Comparison of ENCODE assay signal across 33 mouse cellular contexts in genomic region chr11:68884368-68884767, GRCm38 (mm10). TPM values are rescaled to one million over a fixed set of nuclear protein-coding genes. Genes with fewer than 3 reads are reported as not detected.
DNase-seq lines count a peak whose midpoint lies in the region; ATAC-seq and TF ChIP-seq lines count a peak whose summit lies in the region.
"Had no signal": no experiment of that assay in that cellular context is flagged by ENCODE, and none has a peak within 500 bp of the region (broad histone marks: within the 10 kb centered on the region; RNA-seq: fewer than 3 reads in every experiment).

No protein-coding gene starts in this region.

- ATAC-seq in liver, embryonic 16.5 days (ENCODE audit: low read depth): peak; percentile 99
- ATAC-seq: forebrain, embryonic 16.5 days; hindbrain, embryonic 16.5 days had no signal

- TF ChIP-seq POLR2A in MEL (IDR thresholded peaks at IDR 0.05; ENCODE audit: control insufficient read depth in 1 of 2, insufficient read depth in 1 of 2, low read depth in 1 of 2, low read length in 2 of 2, poor library complexity in 1 of 2): no peak

- no peaks in the 10 kb centered on the region for H3K9me3 ChIP-seq in MEL (replicated peaks; ENCODE audit: insufficient read depth, low read length)
- H3K9me3 ChIP-seq in liver, embryonic 16.5 days (replicated peaks; ENCODE audit: control insufficient read depth, low read length): no peaks in the 10 kb centered on the region
- H3K9me3 ChIP-seq: forebrain, embryonic 10.5 days; G1E; hindbrain, embryonic 10.5 days; limb, embryonic 12.5 days had no signal

- 0 out of 2 replicates have a peak overlapping the region, but pooled peaks have one; percentile 1 for H3K9ac ChIP-seq in MEL (ENCODE audit: control insufficient read depth, low read depth, low read length, poor library complexity, severe bottlenecking)
- H3K9ac ChIP-seq in liver, embryonic 16.5 days (ENCODE audit: low read depth, low read length): peak overlapping the region; percentile 26; the same call in 1 of the 2 replicates
- H3K9ac ChIP-seq: limb, embryonic 12.5 days had no signal

- H3K27ac ChIP-seq in MEL (ENCODE audit: control insufficient read depth, low read depth, low read length): no peak overlapping the region
- peak overlapping the region; percentile 65 for H3K27ac ChIP-seq in liver, embryonic 16.5 days (ENCODE audit: low read length)
- H3K27ac ChIP-seq: forebrain, embryonic 10.5 days; hindbrain, embryonic 10.5 days; limb, embryonic 12.5 days had no signal

- H3K36me3 ChIP-seq in MEL (ENCODE audit: control insufficient read depth in 1 of 2, insufficient read depth in 2 of 2, low read length in 2 of 2): peaks cover 0 to 9% of the 10 kb centered on the region in 2 experiments; a peak in 2 of 4 replicates
- H3K36me3 ChIP-seq in liver, embryonic 16.5 days (ENCODE audit: control insufficient read depth, insufficient read depth): no peaks in the 10 kb centered on the region
- H3K36me3 ChIP-seq: forebrain, embryonic 10.5 days; G1E; hindbrain, embryonic 10.5 days; limb, embryonic 12.5 days had no signal

- no peak for TF ChIP-seq CTCF in MEL (IDR thresholded peaks at IDR 0.05 in 2 of 3, conservative IDR thresholded peaks at IDR 0.05 in 1 of 3; ENCODE audit: control insufficient read depth in 1 of 3, insufficient read depth in 1 of 3, low read depth in 2 of 3, low read length in 3 of 3, poor library complexity in 1 of 3, severe bottlenecking in 1 of 3)

- TF ChIP-seq EP300 in MEL (IDR thresholded peaks at IDR 0.05; ENCODE audit: low read depth in 1 of 2, low read length in 2 of 2): no peak

- H3K79me2 ChIP-seq in MEL (ENCODE audit: control insufficient read depth, insufficient read depth, low read length, poor library complexity): no peaks in the 10 kb centered on the region

- H3K4me1 ChIP-seq in MEL (ENCODE audit: control insufficient read depth in 1 of 2, insufficient read depth in 2 of 2, low read length in 2 of 2): peaks cover 8 to 12% of the 10 kb centered on the region in 2 experiments
- H3K4me1 ChIP-seq in liver, embryonic 16.5 days (ENCODE audit: control insufficient read depth, low read depth, low read length): peaks cover 20% of the 10 kb centered on the region
- H3K4me1 ChIP-seq: forebrain, embryonic 10.5 days had no signal

- peak overlapping the region in 1 of 2 experiments; percentile 30; a peak in 1 of 4 replicates for H3K4me3 ChIP-seq in MEL (ENCODE audit: control insufficient read depth in 1 of 2, insufficient read depth in 1 of 2, low read depth in 2 of 2, low read length in 2 of 2)
- H3K4me3 ChIP-seq in liver, embryonic 16.5 days (ENCODE audit: low read depth, low read length): peak overlapping the region; percentile 17; the same call in 1 of the 2 replicates
- H3K4me3 ChIP-seq: forebrain, embryonic 10.5 days; hindbrain, embryonic 10.5 days; limb, embryonic 12.5 days had no signal

- WGBS in liver, embryonic 16.5 days (ENCODE audit: insufficient replicate concordance): 36% methylated on average over 5 of the region's 5 CpGs

- H3K27me3 ChIP-seq in MEL (ENCODE audit: control insufficient read depth in 1 of 2, insufficient read depth in 2 of 2, low read length in 2 of 2): no peaks in the 10 kb centered on the region
- H3K27me3 ChIP-seq in liver, embryonic 16.5 days (ENCODE audit: control insufficient read depth, insufficient read depth, low read depth, low read length): no peaks in the 10 kb centered on the region
- H3K27me3 ChIP-seq: CH12.LX had no signal

- peak overlapping the region; percentile 56 for H3K4me2 ChIP-seq in liver, embryonic 16.5 days (ENCODE audit: low read depth, low read length)
- H3K4me2 ChIP-seq: heart, embryonic 11.5 days; limb, embryonic 12.5 days had no signal

- no peak for TF ChIP-seq RAD21 in MEL (IDR thresholded peaks at IDR 0.05; ENCODE audit: low read depth, low read length)

- DNase-seq in MEL (ENCODE audit: low read depth, low spot score): peak; percentile 70
- DNase-seq in c-Kit-positive CD71-positive TER-119-negative erythroid progenitor cells, embryonic 14.5 days (ENCODE audit: low read depth): peak; percentile 55
- DNase-seq in liver: peak; percentile 85
- DNase-seq in thymus, postnatal 25 days: no peak
- no peak for DNase-seq in lung, postnatal 25 days (ENCODE audit: low spot score)
- DNase-seq in embryo, embryonic 10.5 days (ENCODE audit: low spot score): no peak
- DNase-seq: adrenal gland, adult 2 months; B cell, adult 2 months; cerebellum, adult 8-10 months; cerebellum, postnatal 36 days; gastrocnemius, postnatal 10 days; heart, postnatal 10 days; kidney, adult 18-20 months; kidney, postnatal 14 days; layer of hippocampus, postnatal 36 days; lung, adult 2 months; lung, postnatal 36 days; thymus, postnatal 36 days had no signal

TF ChIP-seq in MEL, 35 proteins besides CTCF, POLR2A, EP300 and RAD21:
- TF ChIP-seq USF1 (IDR thresholded peaks at IDR 0.05; ENCODE audit: low read depth, low read length): no peak
- no peak for TF ChIP-seq MYB (IDR thresholded peaks at IDR 0.05; ENCODE audit: low read depth, low read length)
- TF ChIP-seq MAX (IDR thresholded peaks at IDR 0.05; ENCODE audit: low read length): no peak
- TF ChIP-seq ZC3H11A (IDR thresholded peaks at IDR 0.05; ENCODE audit: low read depth, low read length): no peak
- no peak for TF ChIP-seq E2F4 (IDR thresholded peaks at IDR 0.05; ENCODE audit: borderline replicate concordance, low read depth, low read length)
- TF ChIP-seq TBP (IDR thresholded peaks at IDR 0.05; ENCODE audit: low read depth, low read length): peak; percentile 38; the same call in 1 of the 2 replicates
- no peak for TF ChIP-seq TAL1 (IDR thresholded peaks at IDR 0.05; ENCODE audit: low read length)
- no peak for TF ChIP-seq MYC (IDR thresholded peaks at IDR 0.05; ENCODE audit: low read depth, low read length)
- no peak for TF ChIP-seq ZMIZ1 (IDR thresholded peaks at IDR 0.05; ENCODE audit: low read depth, low read length)
- TF ChIP-seq USF2 (IDR thresholded peaks at IDR 0.05; ENCODE audit: borderline replicate concordance in 1 of 2, insufficient read depth in 1 of 2, low read depth in 1 of 2, low read length in 2 of 2): no peak
- TF ChIP-seq GATA1 (IDR thresholded peaks at IDR 0.05; ENCODE audit: low read depth, low read length): peak; percentile 60; the same call in 1 of the 2 replicates
- TF ChIP-seq MAFK (IDR thresholded peaks at IDR 0.05; ENCODE audit: borderline replicate concordance, low read depth, low read length): no peak
- TF ChIP-seq UBTF (IDR thresholded peaks at IDR 0.05; ENCODE audit: borderline replicate concordance, insufficient read depth, low read depth, low read length): no peak
- 0 out of 2 replicates have a peak, but pooled peaks have one; percentile 17 for TF ChIP-seq SIN3A (IDR thresholded peaks at IDR 0.05; ENCODE audit: low read length)
- TF ChIP-seq CHD2 (IDR thresholded peaks at IDR 0.05; ENCODE audit: low read length): no peak
- no peak for TF ChIP-seq KAT2A (conservative IDR thresholded peaks at IDR 0.05; ENCODE audit: low read depth, low read length)
- no peak for TF ChIP-seq MXI1 (IDR thresholded peaks at IDR 0.05; ENCODE audit: low read depth, low read length)
- TF ChIP-seq NRF1 (IDR thresholded peaks at IDR 0.05; ENCODE audit: insufficient read depth, low read depth, low read length, poor library complexity, severe bottlenecking): no peak
- no peak for TF ChIP-seq GABPA (IDR thresholded peaks at IDR 0.05; ENCODE audit: low read depth, low read length)
- TF ChIP-seq CHD1 (IDR thresholded peaks at IDR 0.05; ENCODE audit: low read depth, low read length): no peak
- no peak for TF ChIP-seq MEF2A (IDR thresholded peaks at IDR 0.05; ENCODE audit: extremely low read depth, insufficient replicate concordance, low read depth, low read length, poor library complexity, severe bottlenecking)
- no peak for TF ChIP-seq ELF1 (IDR thresholded peaks at IDR 0.05; ENCODE audit: low read depth, low read length)
- no peak for TF ChIP-seq BHLHE40 (IDR thresholded peaks at IDR 0.05; ENCODE audit: borderline replicate concordance, low read depth, low read length)
- TF ChIP-seq ZNF384 (IDR thresholded peaks at IDR 0.05; ENCODE audit: low read depth, low read length): no peak
- no peak for TF ChIP-seq ZKSCAN1 (IDR thresholded peaks at IDR 0.05; ENCODE audit: low read depth, low read length)

RNA-seq across cellular contexts. Expression of gene Rnf222, which starts 4.0 kb away (rescaled TPM):
- 0.23 TPM in 2 replicates for total RNA-seq in MEL (2012; rRNA removed)
- under 1 TPM in 1 of 2 experiments, not detected in 1; 0.28 TPM for polyA plus RNA-seq in MEL (2012; ENCODE audit: insufficient read depth in 1 of 2, insufficient read length in 2 of 2, low read depth in 1 of 2, low replicate concordance in 2 of 2, missing spikeins in 1 of 2)
- polyA plus RNA-seq in liver, embryonic 16.5 days (2015; fragmentation: Nextera tagmentation; extraction: Ambion mirVana): 0.04 and 0.14 TPM in 2 replicates
- total RNA-seq: CH12.LX; gastrocnemius, postnatal 10 days; granulocyte monocyte progenitor cell, adult 5-6 weeks; layer of hippocampus, adult 8-10 months; layer of hippocampus, postnatal 36 days; left cerebral cortex, postnatal 14 days; neutrophil, adult 5-6 weeks had no signal
- polyA plus RNA-seq: forebrain, embryonic 16.5 days; G1E; midbrain, postnatal 0 days had no signal

RNA-seq across cellular contexts. Expression of gene Ndel1, which starts 12.7 kb away (rescaled TPM):
- total RNA-seq in MEL (2012; rRNA removed): 59.6 and 70.7 TPM in 2 replicates
- polyA plus RNA-seq in MEL (2012; ENCODE audit: insufficient read depth in 1 of 2, insufficient read length in 2 of 2, low read depth in 1 of 2, low replicate concordance in 2 of 2, missing spikeins in 1 of 2): 10 to 100 TPM; 55.0 to 61.2 TPM
- 36.9 and 38.6 TPM in 2 replicates for polyA plus RNA-seq in liver, embryonic 16.5 days (2015; fragmentation: Nextera tagmentation; extraction: Ambion mirVana)

RNA-seq across cellular contexts. Expression of gene Rpl26, which starts 17.0 kb away (rescaled TPM):
- 5,179 and 5,512 TPM in 2 replicates for total RNA-seq in MEL (2012; rRNA removed)
- 1,000 to 10,000 TPM in 1 of 2 experiments, not detected in 1; 3,167 TPM for polyA plus RNA-seq in MEL (2012; ENCODE audit: insufficient read depth in 1 of 2, insufficient read length in 2 of 2, low read depth in 1 of 2, low replicate concordance in 2 of 2, missing spikeins in 1 of 2)
- polyA plus RNA-seq in liver, embryonic 16.5 days (2015; fragmentation: Nextera tagmentation; extraction: Ambion mirVana): 457 and 528 TPM in 2 replicates

RNA-seq across cellular contexts. Expression of gene Odf4, which starts 42.5 kb away (rescaled TPM):
- not detected in 2 replicates for total RNA-seq in MEL (2012; rRNA removed)
- not detected for polyA plus RNA-seq in MEL (2012; ENCODE audit: insufficient read depth in 1 of 2, insufficient read length in 2 of 2, low read depth in 1 of 2, low replicate concordance in 2 of 2, missing spikeins in 1 of 2)
- not detected in 2 replicates for polyA plus RNA-seq in liver, embryonic 16.5 days (2015; fragmentation: Nextera tagmentation; extraction: Ambion mirVana)
- total RNA-seq: adrenal gland, adult 2 months; CH12.LX; G1E; gastrocnemius, postnatal 10 days; granulocyte monocyte progenitor cell, adult 5-6 weeks; heart, postnatal 10 days; layer of hippocampus, postnatal 36 days; neutrophil, adult 5-6 weeks had no signal
- polyA plus RNA-seq: adrenal gland, adult 2 months; embryonic facial prominence, embryonic 14.5 days; forebrain, embryonic 10.5 days; G1E; heart, embryonic 11.5 days; hindbrain, embryonic 10.5 days; limb, embryonic 12.5 days had no signal

Comparison
In these comparisons a context has a peak if more than half of its experiments do, and no peak if none do; other contexts are left out.
1. DNase-seq: peak in MEL (single experiment), c-Kit-positive CD71-positive TER-119-negative erythroid progenitor cells, embryonic 14.5 days (single experiment) and liver (single experiment); none in thymus, postnatal 25 days (single experiment), lung, postnatal 25 days (single experiment) and embryo, embryonic 10.5 days (single experiment).